Mouse (Mus musculus) stomach, postnatal 0 days (tissue): ENCODE data around the gene Rnls.

ENCODE experiments used
- CTCF ChIP-seq: IDR thresholded peaks from 2 replicates; pipeline ENCODE4 v1.5.1; 2016; ENCODE audit warnings: antibody characterized with exemption, low read depth, mild to moderate bottlenecking, moderate library complexity
- EP300 ChIP-seq: optimal IDR thresholded peaks from 2 replicates; pipeline ENCODE3; 2016; ENCODE audit warnings: antibody characterized with exemption

DNA sequence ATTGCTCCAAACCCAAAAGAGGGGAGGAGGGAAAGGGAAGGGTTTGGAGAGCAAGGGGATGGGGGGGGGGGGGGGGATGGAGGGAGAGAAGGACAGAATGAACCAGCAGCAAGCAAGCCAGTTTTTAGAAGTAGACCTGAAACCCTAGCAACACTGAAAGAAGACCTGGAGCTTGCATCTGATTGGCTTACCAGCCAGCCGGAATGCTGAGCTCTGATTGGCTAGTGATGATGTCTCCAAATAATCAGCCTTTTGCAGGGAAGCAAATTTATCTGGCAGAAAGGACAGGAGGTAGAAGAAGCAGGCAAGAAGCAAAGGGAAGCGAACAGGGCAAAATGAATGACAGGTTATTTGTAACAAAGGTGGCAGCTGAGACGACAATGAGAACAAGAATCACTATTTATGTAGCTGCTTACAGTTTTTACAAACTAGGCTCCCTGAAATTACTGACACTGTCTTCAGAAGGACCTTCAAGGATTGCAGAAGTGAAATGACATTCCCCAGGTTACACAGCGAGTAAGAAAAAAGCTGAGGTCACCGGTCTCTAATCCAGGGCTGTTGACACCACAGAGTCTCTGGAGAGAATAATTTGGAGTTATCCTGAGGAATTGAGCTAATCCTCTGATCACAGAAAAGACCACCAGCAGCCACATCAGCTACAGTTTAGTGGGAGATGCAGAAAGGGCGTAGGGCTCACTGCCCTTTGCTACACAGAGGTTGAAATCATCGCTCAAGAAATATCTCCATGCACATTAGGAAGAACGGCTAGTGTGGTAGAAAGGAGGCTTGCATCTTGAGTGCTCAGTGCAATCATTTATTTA is 167.7 kb downstream of the Rnls start:
- TF ChIP-seq CTCF = no peak
- no peak for TF ChIP-seq EP300
